Mouse (Mus musculus): ENCODE data around the gene Psat1. TPM values are rescaled to one million over a fixed set of nuclear protein-coding genes. Genes with fewer than 3 reads are reported as not detected.

Psat1 gene
- 89.5 and 96.2 TPM in 2 replicates for polyA plus RNA-seq (2016; fragmentation: Nextera tagmentation; extraction: Ambion mirVana)

DNA sequence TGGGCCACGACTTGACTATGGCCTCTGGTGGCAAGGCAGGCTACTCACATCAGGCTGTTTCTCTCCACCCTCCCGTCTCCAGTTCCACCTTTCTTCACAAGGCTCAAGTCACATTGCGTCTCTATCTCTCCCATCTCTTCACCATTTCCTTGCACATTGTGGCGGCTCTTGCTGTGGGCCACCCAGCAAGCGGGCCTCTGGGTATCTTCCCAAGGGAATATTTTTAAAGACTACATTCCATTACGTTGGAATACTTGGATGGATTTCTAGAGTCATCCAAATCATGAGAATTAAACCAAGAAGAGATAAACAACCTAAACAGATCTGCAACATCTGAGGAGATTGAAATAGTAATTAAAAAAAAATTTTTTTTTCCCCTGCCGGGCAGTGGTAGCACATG is at the start of gene Psat1:
Gene Psat1, minus strand, starts transcription at position 101 of the 400 bp plus-strand sequence.
- ATAC-seq (ENCODE audit: low FRiP score, low read depth) = no peak
- H3K9me3 ChIP-seq = no peaks in the 10 kb centered on the region
- 0 out of 2 replicates have a peak, but pooled peaks cover 3% of the 10 kb centered on the region for H3K4me1 ChIP-seq
- no peak within 1 kb of the TSS for H3K27ac ChIP-seq
- H3K27me3 ChIP-seq (replicated peaks) = no peaks in the 10 kb centered on the region
- H3K4me2 ChIP-seq (replicated peaks) = no peak within 1 kb of the TSS
- no peak within 1 kb of the TSS for H3K9ac ChIP-seq
- WGBS = 95% methylated on average over 7 of the region's 7 CpGs
- H3K36me3 ChIP-seq = no peaks in the 10 kb centered on the region
- H3K4me3 ChIP-seq = no peak within 1 kb of the TSS

DNA sequence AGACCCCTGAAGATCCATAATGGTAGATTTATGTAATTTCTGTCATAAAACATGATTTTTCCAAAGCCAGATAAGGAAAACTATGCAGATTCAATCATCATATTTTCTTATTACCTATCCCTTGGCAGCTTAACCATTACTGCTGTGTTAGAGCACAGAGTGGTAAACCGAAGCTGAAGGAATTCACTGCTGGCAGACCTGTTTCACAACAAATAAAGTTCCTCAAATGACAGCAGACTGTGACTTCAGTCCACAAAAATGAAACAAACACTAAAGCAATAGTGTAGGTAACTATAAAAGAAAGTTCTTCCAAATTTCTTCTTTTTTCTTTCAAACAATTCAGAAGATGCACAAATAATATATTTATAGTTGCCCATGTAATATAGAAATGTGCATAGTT is 43.0 kb upstream of the Psat1 start:
- Histone ChIP-seq H3K4me1 (0 out of 2 replicates have a peak, but pooled peaks cover 2% of the 10 kb centered on the region), H3K27ac (no peak overlapping the region), H3K4me3 (no peak overlapping the region), H3K9ac (no peak overlapping the region), H3K27me3 (replicated peaks) (no peaks in the 10 kb centered on the region), H3K4me2 (replicated peaks) (no peak overlapping the region), H3K36me3 (peaks cover 9% of the 10 kb centered on the region; the same call in 1 of the 2 replicates), H3K9me3 (no peaks in the 10 kb centered on the region)
- WGBS = 95% methylated on average over 1 of the region's 1 CpGs
- ATAC-seq (ENCODE audit: low FRiP score, low read depth) = no peak

DNA sequence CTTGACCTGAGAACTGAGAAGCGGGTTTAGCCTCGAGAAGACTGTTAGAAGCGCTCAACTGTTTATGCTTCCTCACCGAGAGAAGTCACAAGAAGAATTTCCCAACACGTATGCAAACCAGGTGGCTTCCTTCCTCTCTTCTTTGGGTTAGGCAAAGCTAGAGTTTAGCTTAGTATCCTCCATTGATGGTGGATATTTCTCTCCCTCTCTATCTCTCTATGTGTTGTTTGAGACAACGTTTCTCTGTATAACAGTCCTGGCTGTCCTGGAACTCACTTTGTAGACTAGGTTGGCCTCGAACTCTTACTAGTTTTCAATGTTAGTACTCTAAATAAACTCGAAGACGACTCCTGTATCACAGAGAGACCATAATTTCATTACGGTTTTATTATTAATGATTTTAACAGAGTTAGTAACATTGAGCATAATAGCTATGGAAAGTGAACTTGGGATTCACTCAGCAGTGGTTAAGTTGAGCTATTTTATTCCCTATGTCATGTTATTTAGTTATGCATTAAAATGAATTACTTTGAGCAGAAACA is 38.1 kb upstream of the Psat1 start:
- H3K27ac ChIP-seq = no peak overlapping the region
- H3K36me3 ChIP-seq = peaks cover 9% of the 10 kb centered on the region; the same call in 1 of the 2 replicates
- ATAC-seq (ENCODE audit: low FRiP score, low read depth) = no peak
- H3K4me2 ChIP-seq (replicated peaks) = peak overlapping the region; percentile 67
- H3K9ac ChIP-seq = peak overlapping the region; percentile 92; the same call in 1 of the 2 replicates
- WGBS = 30% methylated on average over 10 of the region's 10 CpGs
- H3K4me3 ChIP-seq = peak overlapping the region; percentile 84
- no peaks in the 10 kb centered on the region for H3K9me3 ChIP-seq
- peaks cover 15% of the 10 kb centered on the region for H3K4me1 ChIP-seq
- H3K27me3 ChIP-seq (replicated peaks) = no peaks in the 10 kb centered on the region

DNA sequence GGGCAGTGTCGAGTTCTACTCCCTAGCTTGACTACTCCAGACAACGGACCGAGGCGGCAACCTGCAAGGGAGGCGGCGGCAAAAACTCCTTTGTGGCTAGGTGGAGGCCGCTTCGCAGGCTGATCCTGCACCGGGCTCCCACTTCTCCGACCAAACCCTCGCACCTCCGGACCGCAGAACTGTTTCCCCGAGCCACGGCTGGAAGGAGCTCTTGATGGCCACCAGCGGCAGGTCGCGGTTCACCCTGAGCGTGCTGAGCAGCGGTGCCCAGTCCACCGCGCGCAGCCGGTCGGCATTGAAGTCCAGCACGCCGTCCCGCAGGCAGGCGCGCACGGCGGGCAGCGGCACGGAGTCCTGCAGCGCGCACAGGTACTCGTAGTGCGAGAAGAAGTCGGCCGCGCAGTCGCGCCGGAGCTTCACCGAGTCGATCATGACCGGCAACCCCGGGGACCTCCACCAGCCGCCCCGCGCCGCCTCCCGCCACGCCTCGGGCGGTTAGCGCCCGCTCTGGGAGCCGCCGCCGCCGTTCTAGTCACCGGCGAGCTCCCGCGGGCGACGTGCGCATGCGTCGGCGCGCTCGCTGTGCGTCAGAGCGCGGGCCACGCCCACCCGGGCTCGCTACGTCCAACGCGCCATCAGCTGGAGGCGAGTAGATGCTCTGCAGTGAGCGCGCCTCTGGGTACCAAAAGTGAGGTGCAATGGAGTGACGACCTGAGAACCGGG is 37.5 kb upstream of the Psat1 start, which contains the start of gene Cep78:
Gene Cep78, minus strand, starts transcription at position 541 of the 723 bp plus-strand sequence.
- H3K9ac ChIP-seq = peak within 1 kb of the TSS; percentile 92
- peak within 1 kb of the TSS; percentile 84 for H3K27ac ChIP-seq
- peaks cover 13% of the 10 kb centered on the region; the same call in 1 of the 2 replicates for H3K36me3 ChIP-seq
- peak; percentile 92 for ATAC-seq (ENCODE audit: low FRiP score, low read depth)
- peak within 1 kb of the TSS; percentile 84 for H3K4me3 ChIP-seq
- peaks cover 15% of the 10 kb centered on the region for H3K4me1 ChIP-seq
- whole genome bisulfite sequencing = under 1% methylated on average over 88 of the region's 88 CpGs
- no peaks in the 10 kb centered on the region for H3K9me3 ChIP-seq
- no peaks in the 10 kb centered on the region for H3K27me3 ChIP-seq (replicated peaks)
- peak within 1 kb of the TSS; percentile 67 for H3K4me2 ChIP-seq (replicated peaks)

DNA sequence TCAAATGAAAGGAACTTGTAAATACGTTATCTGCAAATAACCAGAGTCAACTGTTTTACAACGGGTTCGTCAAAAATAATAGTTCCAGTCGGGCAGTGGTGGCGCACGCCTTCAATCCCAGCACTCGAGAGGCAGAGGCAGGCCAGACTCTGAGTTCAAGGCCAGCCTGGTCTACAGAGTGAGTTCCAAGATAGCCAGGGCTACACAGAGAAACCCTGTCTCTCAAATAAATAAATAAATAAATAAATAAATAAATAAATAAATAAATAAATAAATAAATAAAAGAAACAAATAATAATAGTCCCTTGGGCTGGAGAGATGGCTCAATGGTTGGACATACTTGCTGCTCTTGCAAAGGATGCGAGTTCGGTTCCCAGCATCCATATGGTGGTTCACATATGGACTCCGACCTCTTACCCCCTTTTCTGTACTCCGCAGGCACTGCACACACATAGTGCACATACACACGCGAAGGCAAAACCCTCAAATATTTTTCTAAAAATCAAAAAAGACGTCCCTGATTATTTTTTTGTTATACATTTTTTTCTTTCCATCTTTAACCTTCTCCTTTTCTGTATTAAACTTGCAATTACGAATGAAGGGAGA is 36.7 kb upstream of the Psat1 start:
- 48% methylated on average over 15 of the region's 15 CpGs for WGBS
- ATAC-seq (ENCODE audit: low FRiP score, low read depth) = peak; percentile 52
- H3K4me2 ChIP-seq (replicated peaks) = peak overlapping the region; percentile 67

DNA sequence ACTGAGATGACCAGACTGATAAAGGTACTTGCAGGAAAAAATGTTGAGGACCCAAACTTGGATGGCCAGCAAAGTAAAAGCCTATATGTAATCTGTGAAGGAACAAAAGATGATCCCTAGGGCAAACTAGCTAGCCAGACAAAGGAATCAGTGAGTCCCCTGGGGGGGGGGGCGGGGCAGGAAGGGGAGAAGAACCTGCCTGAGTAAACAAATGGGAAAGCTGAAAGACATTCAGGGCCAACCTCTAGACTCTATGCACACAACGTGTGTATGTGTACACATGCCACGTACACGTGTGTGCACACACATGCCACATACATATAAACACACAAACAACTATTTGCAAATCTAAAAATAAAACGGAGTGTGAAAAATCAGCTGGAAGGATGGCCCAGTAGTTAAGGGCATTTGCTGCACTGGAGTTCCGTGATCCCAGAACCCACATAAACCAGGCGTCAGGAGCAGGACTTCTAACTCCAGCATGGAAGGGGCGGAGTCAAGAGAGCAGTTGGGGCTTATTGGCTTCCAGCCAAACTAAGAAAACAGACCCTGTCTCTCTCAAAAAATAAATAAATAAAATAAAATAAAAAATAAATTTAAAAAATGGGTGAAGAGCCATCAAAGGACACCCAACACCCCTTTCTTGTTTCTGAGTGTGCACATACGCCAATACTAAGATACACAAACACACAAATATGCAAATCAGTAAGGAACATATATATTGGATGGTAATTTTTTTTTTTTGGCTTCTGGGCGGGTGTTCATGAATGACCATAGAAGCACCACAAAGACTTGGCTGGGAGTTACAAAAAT is 36.0 kb upstream of the Psat1 start:
- no peak overlapping the region; the same call in 1 of the 2 replicates for H3K9ac ChIP-seq
- H3K27ac ChIP-seq = no peak overlapping the region
- WGBS = 35% methylated on average over 9 of the region's 10 CpGs
- peak overlapping the region; percentile 8; the same call in 1 of the 2 replicates for H3K4me3 ChIP-seq
- H3K36me3 ChIP-seq = peaks cover 17% of the 10 kb centered on the region; the same call in 1 of the 2 replicates
- ATAC-seq (ENCODE audit: low FRiP score, low read depth) = no peak; the same call in 1 of the 2 replicates
- no peaks in the 10 kb centered on the region for H3K27me3 ChIP-seq (replicated peaks)
- no peaks in the 10 kb centered on the region for H3K9me3 ChIP-seq
- H3K4me2 ChIP-seq (replicated peaks) = peak overlapping the region; percentile 67
- H3K4me1 ChIP-seq = peaks cover 15% of the 10 kb centered on the region

More for the DNA sequence above, 36.7 kb upstream of the Psat1 start:
- H3K4me1 ChIP-seq = peaks cover 15% of the 10 kb centered on the region
- no peaks in the 10 kb centered on the region for H3K9me3 ChIP-seq
- no peaks in the 10 kb centered on the region for H3K27me3 ChIP-seq (replicated peaks)
- H3K4me3 ChIP-seq = peak overlapping the region; percentile 84
- peak overlapping the region; percentile 84; the same call in 1 of the 2 replicates for H3K27ac ChIP-seq
- peaks cover 14% of the 10 kb centered on the region; the same call in 1 of the 2 replicates for H3K36me3 ChIP-seq
- peak overlapping the region; percentile 92 for H3K9ac ChIP-seq

DNA sequence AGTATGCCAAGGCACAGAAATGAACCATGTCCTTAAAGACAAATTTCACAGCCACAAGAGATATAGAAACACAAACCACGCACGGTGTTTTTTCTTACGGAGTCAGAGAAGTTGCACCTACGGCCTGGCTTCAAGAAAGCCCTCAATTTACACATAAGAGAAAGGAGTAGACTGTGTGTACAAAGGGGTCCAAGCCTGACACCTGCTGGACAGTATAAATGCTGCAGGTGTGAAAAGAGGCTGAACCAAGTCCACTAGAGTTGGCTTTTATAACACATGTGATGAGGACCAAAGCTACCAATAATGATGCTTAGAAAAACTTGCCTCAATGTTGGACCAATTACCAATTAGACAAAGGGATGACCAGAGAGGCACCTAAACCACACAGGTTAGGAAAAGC is 34.7 kb upstream of the Psat1 start:
- Histone ChIP-seq H3K4me2 (replicated peaks) (no peak overlapping the region), H3K4me3 (no peak overlapping the region), H3K27ac (no peak overlapping the region), H3K9ac (no peak overlapping the region), H3K36me3 (peaks cover 22% of the 10 kb centered on the region), H3K27me3 (replicated peaks) (no peaks in the 10 kb centered on the region), H3K4me1 (peaks cover 15% of the 10 kb centered on the region), H3K9me3 (no peaks in the 10 kb centered on the region)
- WGBS = 74% methylated on average over 4 of the region's 4 CpGs
- no peak for ATAC-seq (ENCODE audit: low FRiP score, low read depth)

DNA sequence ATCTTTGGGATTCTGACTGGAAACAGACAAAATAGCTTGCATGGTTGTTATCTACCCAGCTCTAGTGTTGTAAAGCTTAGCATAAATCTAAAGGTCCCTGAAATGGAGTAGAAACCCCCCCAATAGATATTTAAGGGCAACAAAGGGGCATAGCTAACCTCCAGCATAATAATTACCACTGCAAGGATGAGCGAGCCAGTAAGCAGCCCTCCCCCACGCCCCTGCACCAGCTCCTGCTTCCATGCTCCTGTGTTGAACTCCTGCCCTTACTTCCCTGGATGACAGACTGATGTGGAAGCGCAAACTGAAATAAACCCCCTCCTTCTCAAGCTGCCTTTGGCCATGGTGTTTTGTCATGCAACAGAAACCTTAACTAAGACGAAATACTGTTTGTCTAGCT is 26.2 kb upstream of the Psat1 start:
- 65% methylated on average over 4 of the region's 4 CpGs for WGBS
- Histone ChIP-seq H3K4me2 (replicated peaks) (no peak overlapping the region), H3K9ac (no peak overlapping the region), H3K4me3 (no peak overlapping the region), H3K36me3 (peaks cover 87% of the 10 kb centered on the region), H3K27me3 (replicated peaks) (no peaks in the 10 kb centered on the region), H3K4me1 (peaks cover 8% of the 10 kb centered on the region; the same call in 1 of the 2 replicates), H3K9me3 (no peaks in the 10 kb centered on the region), H3K27ac (no peak overlapping the region)
- ATAC-seq (ENCODE audit: low FRiP score, low read depth) = no peak

DNA sequence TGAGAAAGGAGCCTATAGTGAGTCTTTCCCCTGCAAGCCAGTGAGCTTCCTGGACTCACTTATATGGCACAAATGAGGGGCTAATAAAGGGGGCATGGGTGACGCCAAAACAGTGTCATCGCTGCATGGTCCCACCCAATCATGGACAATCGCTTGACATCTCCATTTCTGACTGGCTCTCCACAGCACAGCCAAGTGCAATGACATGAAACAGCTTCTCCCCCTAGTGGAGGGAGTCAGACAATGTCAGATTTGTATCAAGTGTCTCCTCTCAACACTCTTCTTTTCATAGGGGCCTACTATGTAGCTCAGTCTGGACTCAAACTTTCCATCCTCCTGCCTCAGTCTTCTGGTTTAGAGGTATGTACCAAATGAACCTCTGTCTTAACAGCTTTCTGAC is 17.9 kb upstream of the Psat1 start:
- peaks cover 54% of the 10 kb centered on the region for H3K36me3 ChIP-seq
- H3K9me3 ChIP-seq = no peaks in the 10 kb centered on the region
- no peak overlapping the region for H3K4me3 ChIP-seq
- H3K27ac ChIP-seq = no peak overlapping the region
- H3K4me1 ChIP-seq = no peaks in the 10 kb centered on the region
- WGBS = 63% methylated on average over 3 of the region's 3 CpGs
- peak; percentile 74 for ATAC-seq (ENCODE audit: low FRiP score, low read depth)
- H3K27me3 ChIP-seq (replicated peaks) = no peaks in the 10 kb centered on the region
- no peak overlapping the region for H3K9ac ChIP-seq
- H3K4me2 ChIP-seq (replicated peaks) = no peak overlapping the region

DNA sequence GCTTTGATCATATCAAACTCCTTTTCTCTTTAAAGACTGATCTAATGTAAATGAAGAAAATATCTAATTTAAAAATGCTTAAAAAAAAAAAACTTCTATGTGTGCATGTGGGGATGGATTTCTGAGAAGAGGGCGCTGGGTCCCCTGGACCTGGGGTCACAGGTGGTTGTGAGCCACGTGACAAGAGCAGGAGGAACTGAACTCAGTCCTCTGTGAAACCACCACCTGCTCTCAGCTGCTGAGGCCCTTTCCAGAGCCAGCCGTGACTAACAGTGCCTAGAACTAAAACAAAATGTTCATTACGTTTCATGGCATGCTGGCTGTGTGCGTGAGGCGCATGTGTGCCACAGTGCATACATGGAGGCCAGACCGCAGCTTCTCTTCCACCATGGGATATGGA is 17.4 kb upstream of the Psat1 start:
- no peaks in the 10 kb centered on the region for H3K27me3 ChIP-seq (replicated peaks)
- no peak overlapping the region for H3K27ac ChIP-seq
- H3K4me2 ChIP-seq (replicated peaks) = no peak overlapping the region
- H3K9me3 ChIP-seq = no peaks in the 10 kb centered on the region
- H3K4me3 ChIP-seq = no peak overlapping the region
- no peak overlapping the region for H3K9ac ChIP-seq
- H3K4me1 ChIP-seq = no peaks in the 10 kb centered on the region
- 95% methylated on average over 7 of the region's 7 CpGs for WGBS
- no peak for ATAC-seq (ENCODE audit: low FRiP score, low read depth)
- peaks cover 54% of the 10 kb centered on the region for H3K36me3 ChIP-seq

DNA sequence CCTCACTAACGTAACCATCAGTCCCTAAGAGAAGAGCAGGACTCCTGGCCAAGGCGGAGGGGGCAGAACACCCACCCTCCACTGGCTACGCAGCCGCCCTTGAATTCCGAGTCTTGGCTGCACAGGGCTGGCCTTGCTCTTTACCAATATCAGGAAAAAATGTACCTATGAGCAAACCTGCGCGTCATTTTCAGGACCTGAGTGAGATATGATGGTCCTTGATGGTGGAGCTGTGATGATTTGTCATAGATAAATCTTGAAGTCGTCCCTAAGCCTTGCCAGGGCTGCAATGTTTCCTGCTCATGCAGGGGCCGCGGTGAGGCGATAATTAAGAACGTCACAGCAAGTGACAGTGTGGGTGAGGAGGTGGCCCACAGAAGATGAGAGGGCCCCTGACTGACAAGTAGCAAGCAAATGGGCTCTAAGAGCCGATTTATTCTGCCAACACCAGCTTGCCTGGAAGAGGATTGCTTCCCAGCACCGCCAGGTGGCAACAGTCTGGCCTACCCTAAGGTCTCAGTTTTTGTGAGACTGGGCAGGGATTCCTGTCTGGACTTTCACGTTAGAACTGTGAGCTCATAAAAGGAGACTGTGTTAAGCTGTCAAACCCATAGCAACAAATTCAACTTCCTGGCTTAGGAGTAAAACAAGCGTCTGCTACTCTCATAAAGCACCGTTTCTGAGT is 16.0 kb upstream of the Psat1 start:
- ATAC-seq (ENCODE audit: low FRiP score, low read depth) = no peak
- Histone ChIP-seq H3K36me3 (peaks cover 53% of the 10 kb centered on the region), H3K27ac (no peak overlapping the region), H3K27me3 (replicated peaks) (no peaks in the 10 kb centered on the region), H3K4me3 (no peak overlapping the region), H3K4me2 (replicated peaks) (no peak overlapping the region), H3K9me3 (no peaks in the 10 kb centered on the region), H3K9ac (no peak overlapping the region), H3K4me1 (no peaks in the 10 kb centered on the region)
- WGBS = 89% methylated on average over 17 of the region's 17 CpGs

Measured in neural tube, embryonic 12.5 days (tissue).